Comparison of ENCODE assay signal across 12 mouse cellular contexts in genomic region chr5:72755941-72756340, GRCm38 (mm10). TPM values are rescaled to one million over a fixed set of nuclear protein-coding genes. Genes with fewer than 3 reads are reported as not detected.
A peak's percentile ranks its signal among the peaks of the same experiment; 100 is the strongest.
DNase-seq lines count a peak whose midpoint lies in the region; ATAC-seq lines count a peak whose summit lies in the region.
"Had no signal": no experiment of that assay in that cellular context is flagged by ENCODE, and none has a peak within 500 bp of the region (broad histone marks: within the 10 kb centered on the region; RNA-seq: fewer than 3 reads in every experiment).

No protein-coding gene starts in this region.

- peak; percentile 17 for DNase-seq in cerebellum, adult 9-10 months
- DNase-seq in cerebellum, postnatal 36 days = peak; percentile 17 to 18
- peak; percentile 20 to 30 for DNase-seq in layer of hippocampus, postnatal 14 days (ENCODE audit: low spot score in 2 of 2)
- DNase-seq in right cerebral cortex, postnatal 10 days (ENCODE audit: low spot score in 2 of 2) = peak; percentile 75 to 88
- no peak for DNase-seq in spleen, postnatal 4 days (ENCODE audit: low spot score in 2 of 2)
- DNase-seq: kidney, postnatal 14 days; thymus, postnatal 25 days had no signal

- no peak for ATAC-seq in kidney, embryonic 16.5 days (ENCODE audit: low FRiP score, low TSS enrichment)
- no peak for ATAC-seq in megakaryocyte-erythroid progenitor cell, adult 5-6 weeks (replicated peaks; ENCODE audit: low FRiP score, low TSS enrichment, poor library complexity, severe bottlenecking)
- ATAC-seq: lung, postnatal 0 days; midbrain, embryonic 15.5 days had no signal

- H3K9ac ChIP-seq in kidney, embryonic 16.5 days (replicated peaks; ENCODE audit: low read length) = no peak overlapping the region
- H3K9ac ChIP-seq: midbrain, embryonic 15.5 days had no signal

- 84% methylated on average over 8 of the region's 8 CpGs for WGBS in kidney, embryonic 16.5 days

- no peaks in the 10 kb centered on the region for H3K36me3 ChIP-seq in kidney, embryonic 16.5 days (ENCODE audit: insufficient read depth, low read length)
- H3K36me3 ChIP-seq: hindbrain, embryonic 10.5 days; midbrain, embryonic 15.5 days had no signal

- H3K27me3 ChIP-seq in kidney, embryonic 16.5 days (ENCODE audit: insufficient read depth, low read length) = no peaks in the 10 kb centered on the region
- H3K27me3 ChIP-seq: midbrain, embryonic 15.5 days had no signal

- H3K9me3 ChIP-seq in kidney, embryonic 16.5 days (ENCODE audit: low read length) = no peaks in the 10 kb centered on the region
- H3K9me3 ChIP-seq: hindbrain, embryonic 10.5 days; midbrain, embryonic 15.5 days had no signal

- H3K27ac ChIP-seq in kidney, embryonic 16.5 days (ENCODE audit: low read length) = no peak overlapping the region
- H3K27ac ChIP-seq: hindbrain, embryonic 10.5 days; midbrain, embryonic 15.5 days had no signal

- no peaks in the 10 kb centered on the region for H3K4me1 ChIP-seq in kidney, embryonic 16.5 days (ENCODE audit: insufficient read depth, low read length)
- H3K4me1 ChIP-seq: hindbrain, embryonic 10.5 days; midbrain, embryonic 15.5 days had no signal

- H3K4me3 ChIP-seq in kidney, embryonic 16.5 days (ENCODE audit: low read length) = no peak overlapping the region
- H3K4me3 ChIP-seq: hindbrain, embryonic 10.5 days; midbrain, embryonic 15.5 days had no signal

- no peak overlapping the region for H3K4me2 ChIP-seq in kidney, embryonic 16.5 days (replicated peaks; ENCODE audit: low read depth, low read length)
- H3K4me2 ChIP-seq: midbrain, embryonic 15.5 days had no signal

RNA-seq across cellular contexts. Expression of gene Txk, which starts 3.4 kb away (rescaled TPM):
- not detected for total RNA-seq in layer of hippocampus, postnatal 14 days (2021)
- polyA plus RNA-seq in kidney, embryonic 16.5 days (2015; fragmentation: Nextera tagmentation; extraction: Ambion mirVana) = 0.06 and 0.28 TPM in 2 replicates
- total RNA-seq in megakaryocyte-erythroid progenitor cell, adult 5-6 weeks (2014; fragmentation: Nextera tagmentation) = 0.96 and 7.8 TPM in 2 replicates
- 0.15 and 1.2 TPM in 2 replicates for total RNA-seq in megakaryocyte-erythroid progenitor cell, adult 5-6 weeks (2017)
- polyA plus RNA-seq: hindbrain, embryonic 10.5 days had no signal

Comparison
In these comparisons a context has a peak if more than half of its experiments do, and no peak if none do; other contexts are left out.
1. DNase-seq: peak in cerebellum, adult 9-10 months (single experiment), cerebellum, postnatal 36 days (2 of 2), layer of hippocampus, postnatal 14 days (2 of 2) and right cerebral cortex, postnatal 10 days (2 of 2); none in spleen, postnatal 4 days (0 of 2).